Mouse (Mus musculus) adrenal gland, adult (tissue): ENCODE data around the gene Tnfaip8l2.

Source experiments
- DNase-seq, 2 experiments: peaks; one replicate each; pipeline ENCODE4 v3.0.0; 2022 to 2023; ENCODE audit warnings: low spot score in 1 of 2; ENCODE audit not compliant: inconsistent age in 2 of 2

Gene Tnfaip8l2

DNA sequence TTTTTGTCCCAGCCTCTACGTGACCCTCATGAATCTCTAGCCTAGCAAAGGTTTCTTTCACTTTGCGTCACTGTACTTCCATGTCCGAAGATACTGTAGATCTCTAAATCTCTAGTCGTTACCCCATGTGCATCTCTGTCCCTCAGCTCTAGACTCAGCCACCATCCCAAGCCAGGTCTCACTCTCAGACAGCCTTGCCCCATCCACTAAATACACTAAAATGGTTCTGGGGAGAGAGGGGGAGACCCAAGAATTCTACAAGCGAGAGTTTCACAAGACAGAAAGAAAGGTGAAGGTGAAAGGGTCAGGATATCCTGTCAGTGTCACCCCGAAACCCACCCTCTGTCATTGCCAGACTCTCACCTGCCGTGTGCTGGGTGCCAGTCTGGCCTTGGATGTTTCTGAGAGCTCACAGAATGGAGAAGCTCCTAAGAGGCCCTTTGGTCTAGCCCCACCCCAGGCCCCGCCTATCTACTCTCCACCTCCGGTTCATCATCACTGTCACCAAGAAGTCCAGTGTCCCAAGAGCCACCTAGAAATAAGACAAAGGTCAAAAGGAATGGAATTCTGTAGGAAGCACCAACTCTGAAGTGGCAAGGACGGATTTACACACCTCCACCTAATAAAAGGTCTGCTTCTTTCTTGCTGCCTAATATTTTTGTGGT is at the start of gene Tnfaip8l2:
TSS of gene Tnfaip8l2 (minus strand) at position 409 of the 665 bp plus-strand sequence.
- DNase-seq: no peak

DNA sequence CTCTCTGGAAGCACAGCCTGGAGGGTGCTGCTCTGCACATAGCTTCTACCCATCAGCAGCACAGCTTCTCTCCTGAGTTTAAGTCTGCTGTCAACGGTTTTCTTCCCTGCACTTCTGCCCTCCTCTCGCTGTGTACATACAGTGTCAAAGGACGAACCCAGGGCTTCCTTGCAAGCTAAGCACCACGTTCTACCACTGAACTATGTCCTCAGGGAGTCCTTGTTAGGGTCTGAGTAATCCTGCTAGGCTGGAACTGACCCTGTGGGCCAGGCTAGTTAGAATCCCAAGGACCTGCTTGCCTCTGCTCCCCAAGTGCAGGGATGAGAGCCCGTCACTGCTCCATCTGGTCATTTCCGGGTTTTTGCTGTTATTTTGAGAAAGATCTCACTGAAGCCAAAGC is 44.7 kb upstream of the Tnfaip8l2 start:
- peak in 1 of 2 experiments; percentile 58 for DNase-seq

DNA sequence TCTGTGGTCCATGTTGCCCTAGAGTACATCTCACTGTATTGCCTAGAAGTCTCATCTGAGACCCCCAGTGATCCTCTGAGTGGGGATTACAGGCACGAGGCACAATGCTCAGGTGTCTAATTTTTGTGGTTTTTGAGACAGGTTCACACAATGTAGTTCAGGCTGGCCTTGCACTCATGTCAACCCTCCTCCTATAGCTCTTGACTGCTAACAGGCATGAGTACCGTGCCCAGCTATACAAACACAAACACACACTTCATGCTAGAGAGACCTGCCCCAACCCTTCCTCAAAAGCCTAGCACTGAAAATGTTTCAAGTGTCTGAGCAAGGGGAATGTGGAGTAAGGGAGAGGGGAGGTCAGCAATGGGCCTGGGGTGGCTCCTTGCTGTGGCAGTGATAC is 43.9 kb upstream of the Tnfaip8l2 start:
- no peak for DNase-seq

GRCm38 (mm10) chr3:95184796-95185577 is 42.8 kb upstream of the Tnfaip8l2 start:
- no peak for DNase-seq

GRCm38 (mm10) chr3:95181841-95182240 is 39.7 kb upstream of the Tnfaip8l2 start:
- peak; percentile 65 to 80 for DNase-seq

GRCm38 (mm10) chr3:95179890-95180289 is 37.7 kb upstream of the Tnfaip8l2 start:
- peak in 1 of 2 experiments; percentile 55 for DNase-seq

DNA sequence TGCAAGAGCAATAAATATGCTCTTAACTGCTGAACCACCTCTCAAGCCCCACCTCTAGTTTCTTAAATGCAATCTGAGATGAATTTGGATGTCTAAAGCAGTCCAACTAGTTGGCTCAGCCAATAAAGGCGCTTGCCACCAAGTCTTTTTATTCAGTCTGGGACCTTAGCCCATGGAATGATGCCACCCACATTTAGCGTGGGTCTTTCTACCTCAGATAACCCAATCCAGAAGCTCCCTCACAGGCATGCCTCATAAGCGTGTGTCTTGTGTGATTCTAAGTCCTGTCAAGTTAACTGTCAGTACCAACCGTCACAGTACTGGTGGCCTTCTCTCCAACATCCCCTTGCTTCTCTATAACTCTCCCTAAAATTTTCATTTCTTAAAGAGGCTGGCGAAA is 36.8 kb upstream of the Tnfaip8l2 start:
- DNase-seq: no peak

- DNase-seq: no peak
Observed at GRCm38 (mm10) chr3:95177583-95177982, 35.4 kb upstream of the Tnfaip8l2 start.

DNA sequence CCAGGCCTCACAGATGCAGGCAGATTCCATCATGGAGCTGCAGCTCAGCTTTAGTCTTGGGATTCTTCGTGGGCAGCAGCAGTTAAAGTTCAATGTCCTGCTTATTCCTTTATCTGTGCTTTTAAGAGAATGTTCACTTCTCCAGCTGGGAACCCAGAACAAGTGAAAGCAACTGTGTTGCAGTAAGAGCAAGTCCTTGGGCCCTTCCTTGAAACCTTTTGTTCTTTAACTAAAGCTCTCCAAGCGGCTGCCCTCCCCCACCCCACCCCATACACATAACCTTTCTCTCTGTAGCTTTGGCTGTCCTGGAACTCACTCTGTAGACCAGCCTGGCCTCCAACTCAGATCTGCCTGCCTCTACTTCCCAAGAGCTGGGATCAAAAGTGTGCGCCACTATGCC is 34.3 kb upstream of the Tnfaip8l2 start:
- DNase-seq: no peak

DNA sequence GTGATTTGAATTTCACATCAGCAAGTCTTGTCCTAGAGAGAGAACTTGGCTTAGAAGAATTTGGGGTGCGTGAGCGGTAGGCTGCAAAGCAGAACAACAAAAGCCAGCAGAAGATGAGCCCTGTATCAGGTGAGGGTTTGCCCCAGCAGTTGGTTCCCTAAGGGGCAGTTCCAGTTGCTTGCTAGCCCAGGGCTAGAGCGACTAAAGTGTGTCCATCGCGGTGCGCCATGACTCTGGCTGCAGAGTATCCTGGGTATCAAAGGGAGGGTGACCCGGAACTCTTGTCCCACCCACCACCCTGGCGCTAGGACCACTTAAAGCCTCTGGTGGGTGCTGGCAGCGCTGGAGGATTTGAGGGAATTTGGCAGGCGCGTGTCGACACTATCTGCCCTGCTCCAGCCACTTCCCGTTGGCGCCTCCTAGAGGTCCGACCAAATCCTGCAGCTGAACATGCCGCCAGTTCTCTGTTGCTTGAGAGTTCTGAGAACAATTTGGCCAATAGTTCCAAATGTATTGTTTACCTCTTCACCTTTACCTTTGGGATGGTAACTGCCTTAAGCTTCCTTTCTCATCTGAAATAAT is 31.9 kb upstream of the Tnfaip8l2 start:
- peak; percentile 85 to 96 for DNase-seq

DNA sequence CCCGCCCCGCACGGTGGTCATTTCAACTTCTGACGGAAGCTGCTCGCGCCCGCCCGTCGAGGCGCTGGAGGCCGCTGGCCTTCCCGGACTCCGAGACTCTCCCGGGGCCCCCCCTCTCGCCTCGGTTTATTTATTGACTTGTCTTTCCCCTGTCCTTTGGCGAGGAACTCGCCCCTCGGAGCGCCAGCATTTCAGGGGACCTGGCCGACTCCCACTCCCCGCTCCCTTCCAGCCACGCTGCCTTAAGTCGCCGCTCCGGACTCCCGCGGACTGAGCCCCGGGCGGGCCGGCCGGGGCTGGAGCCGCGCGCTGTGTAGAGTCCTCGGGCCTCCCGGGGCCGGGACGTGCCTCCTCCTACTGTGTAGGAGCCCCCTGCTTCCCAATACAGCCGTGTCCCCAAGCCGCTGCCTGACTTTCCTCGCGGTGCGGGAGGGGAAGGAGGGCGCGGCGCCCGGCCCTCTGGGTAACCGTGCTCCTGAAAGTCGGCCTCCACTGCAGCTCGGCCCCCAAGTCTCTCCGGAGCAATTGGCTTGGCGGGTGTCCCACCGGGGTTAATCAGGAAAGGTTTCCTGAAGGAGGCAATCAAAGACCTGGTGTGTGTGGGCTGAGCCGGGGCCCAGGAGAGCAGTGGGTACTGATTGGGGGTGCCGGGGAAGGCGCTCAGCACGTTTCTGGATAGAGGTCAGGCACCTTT is 31.2 kb upstream of the Tnfaip8l2 start:
- peak; percentile 36 to 71 for DNase-seq

- DNase-seq: no peak
Observed at GRCm38 (mm10) chr3:95172526-95173255, 30.5 kb upstream of the Tnfaip8l2 start.

- DNase-seq: no peak
Observed at GRCm38 (mm10) chr3:95171105-95171504, 28.9 kb upstream of the Tnfaip8l2 start.

- DNase-seq: no peak
Observed at GRCm38 (mm10) chr3:95169996-95170395, 27.8 kb upstream of the Tnfaip8l2 start.

DNA sequence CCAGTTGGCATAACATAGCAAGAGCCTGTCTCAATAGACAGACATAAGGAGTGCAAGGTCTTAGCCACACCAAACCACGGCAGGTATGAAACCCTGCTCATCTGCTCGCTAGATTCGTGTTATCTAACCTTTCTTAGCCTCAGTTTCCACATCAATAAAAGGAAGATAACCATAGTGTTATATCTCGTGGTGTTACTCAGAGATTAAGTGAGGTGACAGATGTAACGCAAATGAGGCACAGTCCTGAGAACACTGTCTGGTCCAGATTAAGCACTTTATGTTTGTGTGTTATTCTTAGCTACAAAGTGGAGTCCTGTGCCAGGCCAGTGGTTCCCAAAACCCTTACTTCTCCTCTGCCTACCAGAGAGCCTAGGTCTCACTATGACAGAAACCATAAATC is 22.7 kb upstream of the Tnfaip8l2 start:
- DNase-seq: no peak

DNA sequence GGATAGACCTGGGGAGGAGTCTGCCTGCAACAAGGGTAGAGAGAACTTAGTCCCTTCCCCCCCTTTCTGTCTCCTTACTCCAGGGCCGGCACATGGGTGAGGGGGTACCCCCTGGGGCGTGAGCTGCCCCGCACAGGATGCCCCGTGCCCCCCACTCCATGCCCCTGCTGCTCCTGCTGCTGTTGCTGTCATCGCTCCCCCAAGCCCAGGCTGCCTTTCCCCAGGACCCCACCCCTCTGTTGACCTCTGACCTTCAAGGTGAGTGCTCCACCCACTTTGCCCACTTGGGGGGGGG is 22.0 kb upstream of the Tnfaip8l2 start:
- no peak for DNase-seq

- no peak for DNase-seq
Observed at GRCm38 (mm10) chr3:95163419-95164255, 21.5 kb upstream of the Tnfaip8l2 start.

GRCm38 (mm10) chr3:95162345-95162628 is 20.1 kb upstream of the Tnfaip8l2 start:
- no peak for DNase-seq

GRCm38 (mm10) chr3:95161618-95162344 is 19.6 kb upstream of the Tnfaip8l2 start:
- DNase-seq: no peak
